Mouse (Mus musculus): ENCODE data around the gene Myo3b. TPM values are rescaled to one million over a fixed set of nuclear protein-coding genes. Genes with fewer than 3 reads are reported as not detected.
"Not testable (repeated sequence)": the region's sequence is repeated elsewhere in the genome, so short reads cannot be mapped to it uniquely, and the experiment has no call there.

Myo3b gene
- 0.28 and 0.43 TPM in 2 replicates for polyA plus RNA-seq (2014; fragmentation: Nextera tagmentation; extraction: Ambion mirVana)

GRCm38 (mm10) chr2:70038752-70039151 is at the start of gene Myo3b:
Gene Myo3b (plus strand): TSS chr2:70039126.
- Histone ChIP-seq H3K4me2 (ENCODE audit: low read length) (0 out of 2 replicates have a peak within 1 kb of the TSS, but pooled peaks have one; percentile 7), H3K4me1 (ENCODE audit: control insufficient read depth, insufficient read depth, low read length) (peaks cover 10% of the 10 kb centered on the region), H3K4me3 (replicated peaks; ENCODE audit: low read depth, low read length) (no peak within 1 kb of the TSS), H3K9ac (replicated peaks; ENCODE audit: low read length) (peak within 1 kb of the TSS; percentile 4; the same call in 1 of the 2 replicates), H3K9me3 (ENCODE audit: control insufficient read depth, low read length) (no peaks in the 10 kb centered on the region), H3K27ac (replicated peaks; ENCODE audit: low read depth, low read length) (no peak within 1 kb of the TSS), H3K27me3 (ENCODE audit: control insufficient read depth, insufficient read depth, low read length) (no peaks in the 10 kb centered on the region), H3K36me3 (ENCODE audit: control insufficient read depth, insufficient read depth, low read length) (no peaks in the 10 kb centered on the region)
- DNase-seq (peak; percentile 30), ATAC-seq (ENCODE audit: low FRiP score, low TSS enrichment) (no peak)
- WGBS = 16% methylated on average over 7 of the region's 7 CpGs

GRCm38 (mm10) chr2:69989224-69989623 is 49.7 kb upstream of the Myo3b start:
- peaks cover 50% of the 10 kb centered on the region for H3K36me3 ChIP-seq (ENCODE audit: control insufficient read depth, insufficient read depth, low read length)
- H3K9ac ChIP-seq (replicated peaks; ENCODE audit: low read length) = no peak overlapping the region
- H3K4me3 ChIP-seq (replicated peaks; ENCODE audit: low read depth, low read length) = no peak overlapping the region
- WGBS = 94% methylated on average over 6 of the region's 6 CpGs
- no peaks in the 10 kb centered on the region for H3K9me3 ChIP-seq (ENCODE audit: control insufficient read depth, low read length)
- H3K27me3 ChIP-seq (ENCODE audit: control insufficient read depth, insufficient read depth, low read length) = no peaks in the 10 kb centered on the region
- no peak overlapping the region for H3K27ac ChIP-seq (replicated peaks; ENCODE audit: low read depth, low read length)
- no peak for DNase-seq
- H3K4me1 ChIP-seq (ENCODE audit: control insufficient read depth, insufficient read depth, low read length) = no peaks in the 10 kb centered on the region
- no peak for ATAC-seq (ENCODE audit: low FRiP score, low TSS enrichment)
- H3K4me2 ChIP-seq (ENCODE audit: low read length) = no peak overlapping the region

- H3K4me3 ChIP-seq (replicated peaks; ENCODE audit: low read depth, low read length) = no peak overlapping the region
- no peaks in the 10 kb centered on the region for H3K9me3 ChIP-seq (ENCODE audit: control insufficient read depth, low read length)
- no peaks in the 10 kb centered on the region for H3K27me3 ChIP-seq (ENCODE audit: control insufficient read depth, insufficient read depth, low read length)
- no peak overlapping the region for H3K27ac ChIP-seq (replicated peaks; ENCODE audit: low read depth, low read length)
- no peak overlapping the region for H3K4me2 ChIP-seq (ENCODE audit: low read length)
- H3K4me1 ChIP-seq (ENCODE audit: control insufficient read depth, insufficient read depth, low read length) = no peaks in the 10 kb centered on the region
- no peak for ATAC-seq (ENCODE audit: low FRiP score, low TSS enrichment)
- H3K9ac ChIP-seq (replicated peaks; ENCODE audit: low read length) = no peak overlapping the region
- WGBS = 51% methylated on average over 2 of the region's 2 CpGs
- peak; percentile 16 for DNase-seq
- H3K36me3 ChIP-seq (ENCODE audit: control insufficient read depth, insufficient read depth, low read length) = peaks cover 46% of the 10 kb centered on the region
These were observed 48.3 kb upstream of the Myo3b start for GRCm38 (mm10) chr2:69990647-69991046.

- not testable (repeated sequence) for H3K4me2 ChIP-seq (ENCODE audit: low read length); H3K4me3 ChIP-seq (replicated peaks; ENCODE audit: low read depth, low read length); H3K9me3 ChIP-seq (ENCODE audit: control insufficient read depth, low read length); H3K27me3 ChIP-seq (ENCODE audit: control insufficient read depth, insufficient read depth, low read length); H3K4me1 ChIP-seq (ENCODE audit: control insufficient read depth, insufficient read depth, low read length); H3K9ac ChIP-seq (replicated peaks; ENCODE audit: low read length); DNase-seq; H3K27ac ChIP-seq (replicated peaks; ENCODE audit: low read depth, low read length); ATAC-seq (ENCODE audit: low FRiP score, low TSS enrichment)
- 98% methylated on average over 3 of the region's 3 CpGs for WGBS
- H3K36me3 ChIP-seq (ENCODE audit: control insufficient read depth, insufficient read depth, low read length) = peaks cover 51% of the 10 kb centered on the region
These were observed 44.7 kb upstream of the Myo3b start for GRCm38 (mm10) chr2:69994082-69994736.

- no peaks in the 10 kb centered on the region for H3K27me3 ChIP-seq (ENCODE audit: control insufficient read depth, insufficient read depth, low read length)
- H3K9ac ChIP-seq (replicated peaks; ENCODE audit: low read length) = no peak overlapping the region
- H3K4me1 ChIP-seq (ENCODE audit: control insufficient read depth, insufficient read depth, low read length) = no peaks in the 10 kb centered on the region
- no peak for DNase-seq
- no peak for ATAC-seq (ENCODE audit: low FRiP score, low TSS enrichment)
- no peak overlapping the region for H3K27ac ChIP-seq (replicated peaks; ENCODE audit: low read depth, low read length)
- no peaks in the 10 kb centered on the region for H3K9me3 ChIP-seq (ENCODE audit: control insufficient read depth, low read length)
- WGBS = 94% methylated on average over 2 of the region's 2 CpGs
- no peak overlapping the region for H3K4me3 ChIP-seq (replicated peaks; ENCODE audit: low read depth, low read length)
- H3K36me3 ChIP-seq (ENCODE audit: control insufficient read depth, insufficient read depth, low read length) = peaks cover 46% of the 10 kb centered on the region
- H3K4me2 ChIP-seq (ENCODE audit: low read length) = no peak overlapping the region
These were observed 44.1 kb upstream of the Myo3b start for GRCm38 (mm10) chr2:69994779-69995178.

GRCm38 (mm10) chr2:69999097-69999770 is 39.7 kb upstream of the Myo3b start:
- Histone ChIP-seq H3K27me3 (ENCODE audit: control insufficient read depth, insufficient read depth, low read length) (no peaks in the 10 kb centered on the region), H3K4me2 (ENCODE audit: low read length) (no peak overlapping the region), H3K36me3 (ENCODE audit: control insufficient read depth, insufficient read depth, low read length) (peaks cover 24% of the 10 kb centered on the region; the same call in 1 of the 2 replicates), H3K4me3 (replicated peaks; ENCODE audit: low read depth, low read length) (no peak overlapping the region), H3K27ac (replicated peaks; ENCODE audit: low read depth, low read length) (no peak overlapping the region), H3K4me1 (ENCODE audit: control insufficient read depth, insufficient read depth, low read length) (no peaks in the 10 kb centered on the region), H3K9ac (replicated peaks; ENCODE audit: low read length) (no peak overlapping the region), H3K9me3 (ENCODE audit: control insufficient read depth, low read length) (no peaks in the 10 kb centered on the region)
- ATAC-seq (ENCODE audit: low FRiP score, low TSS enrichment) (peak; percentile 46; the same call in 1 of the 2 replicates), DNase-seq (peak; percentile 84)
- WGBS = 61% methylated on average over 7 of the region's 7 CpGs

GRCm38 (mm10) chr2:70000316-70000715 is 38.6 kb upstream of the Myo3b start:
- Histone ChIP-seq H3K9ac (replicated peaks; ENCODE audit: low read length) (no peak overlapping the region), H3K4me1 (ENCODE audit: control insufficient read depth, insufficient read depth, low read length) (no peaks in the 10 kb centered on the region), H3K27ac (replicated peaks; ENCODE audit: low read depth, low read length) (peak overlapping the region; percentile 55; the same call in 1 of the 2 replicates), H3K4me3 (replicated peaks; ENCODE audit: low read depth, low read length) (no peak overlapping the region), H3K4me2 (ENCODE audit: low read length) (no peak overlapping the region), H3K9me3 (ENCODE audit: control insufficient read depth, low read length) (no peaks in the 10 kb centered on the region), H3K27me3 (ENCODE audit: control insufficient read depth, insufficient read depth, low read length) (no peaks in the 10 kb centered on the region), H3K36me3 (ENCODE audit: control insufficient read depth, insufficient read depth, low read length) (peaks cover 27% of the 10 kb centered on the region; the same call in 1 of the 2 replicates)
- WGBS = 54% methylated on average over 6 of the region's 6 CpGs
- DNase-seq (peak; percentile 51), ATAC-seq (ENCODE audit: low FRiP score, low TSS enrichment) (no peak)

GRCm38 (mm10) chr2:70006492-70006891 is 32.4 kb upstream of the Myo3b start:
- H3K36me3 ChIP-seq (ENCODE audit: control insufficient read depth, insufficient read depth, low read length) = peaks cover 26% of the 10 kb centered on the region
- DNase-seq (no peak), ATAC-seq (ENCODE audit: low FRiP score, low TSS enrichment) (no peak)
- no peaks in the 10 kb centered on the region for H3K27me3 ChIP-seq (ENCODE audit: control insufficient read depth, insufficient read depth, low read length)
- 90% methylated on average over 2 of the region's 2 CpGs for WGBS
- no peak overlapping the region for H3K4me2 ChIP-seq (ENCODE audit: low read length)
- no peak overlapping the region for H3K27ac ChIP-seq (replicated peaks; ENCODE audit: low read depth, low read length)
- no peak overlapping the region for H3K4me3 ChIP-seq (replicated peaks; ENCODE audit: low read depth, low read length)
- H3K4me1 ChIP-seq (ENCODE audit: control insufficient read depth, insufficient read depth, low read length) = no peaks in the 10 kb centered on the region
- H3K9ac ChIP-seq (replicated peaks; ENCODE audit: low read length) = no peak overlapping the region
- H3K9me3 ChIP-seq (ENCODE audit: control insufficient read depth, low read length) = no peaks in the 10 kb centered on the region

GRCm38 (mm10) chr2:70012941-70013340 is 26.0 kb upstream of the Myo3b start:
- H3K9ac ChIP-seq (replicated peaks; ENCODE audit: low read length) = no peak overlapping the region
- H3K36me3 ChIP-seq (ENCODE audit: control insufficient read depth, insufficient read depth, low read length) = peaks cover 42% of the 10 kb centered on the region
- WGBS = 96% methylated on average over 8 of the region's 8 CpGs
- ATAC-seq (ENCODE audit: low FRiP score, low TSS enrichment) (no peak), DNase-seq (no peak)
- H3K4me3 ChIP-seq (replicated peaks; ENCODE audit: low read depth, low read length) = no peak overlapping the region
- H3K27me3 ChIP-seq (ENCODE audit: control insufficient read depth, insufficient read depth, low read length) = no peaks in the 10 kb centered on the region
- no peaks in the 10 kb centered on the region for H3K9me3 ChIP-seq (ENCODE audit: control insufficient read depth, low read length)
- H3K4me2 ChIP-seq (ENCODE audit: low read length) = no peak overlapping the region
- no peak overlapping the region for H3K27ac ChIP-seq (replicated peaks; ENCODE audit: low read depth, low read length)
- H3K4me1 ChIP-seq (ENCODE audit: control insufficient read depth, insufficient read depth, low read length) = no peaks in the 10 kb centered on the region

All from midbrain, embryonic 14.5 days (tissue).